Mouse (Mus musculus) spleen, postnatal 0 days (tissue): ENCODE results near the gene Gin1. TPM values are rescaled to one million over a fixed set of nuclear protein-coding genes. Genes with fewer than 3 reads are reported as not detected.

Source experiments
- polyA plus RNA-seq: library from polyadenylated mRNA; unstranded; fragments of >200 nt; fragmentation: Nextera tagmentation; extraction: Ambion mirVana; gene quantifications from 2 replicates; pipeline ENCODE4 v1.2.1, GENCODE M21; 2015

Gin1 gene
- 23.1 and 23.2 TPM in 2 replicates for polyA plus RNA-seq

GRCm38 (mm10) chr1:97769904-97770753, at the start of gene Gin1, which contains the start of gene Ppip5k2:
Gene Gin1, plus strand, starts transcription at chr1:97770172.
Gene Ppip5k2, minus strand, starts transcription at chr1:97770411.

Other genes starting within 250 kb of the Gin1 start
- 42.6 and 45.5 TPM in 2 replicates for gene D1Ertd622e, start 108.1 kb upstream of the Gin1 start, polyA plus RNA-seq
- gene Ppip5k2, start 239 bp downstream of the Gin1 start, polyA plus RNA-seq, result 10.1 and 11.1 TPM in 2 replicates